Mouse (Mus musculus) forebrain, embryonic 11.5 days (tissue): Measurements from ENCODE around the gene Ccnjl. TPM values are rescaled to one million over a fixed set of nuclear protein-coding genes. Genes with fewer than 3 reads are reported as not detected.

Experiments
- ATAC-seq: fragments of 200-750 bp; cut with Nextera tagmentation; replicated peaks from 2 replicates; pipeline ENCODE4 v1.8.0; 2017; ENCODE audit warnings: moderate TSS enrichment; ENCODE audit not compliant: low FRiP score
- DNase-seq: peaks from one replicate; pipeline ENCODE4 v3.0.0-alpha.2; 2017; ENCODE audit warnings: low spot score
- H3K27ac ChIP-seq: fragments of 300-500 bp; sonication (generic); 2 replicates; pipeline ENCODE4 v1.5.1; 2014; ENCODE audit warnings: low read depth, low read length
- H3K27me3 ChIP-seq: fragments of 300-500 bp; sonication (generic); 2 replicates; pipeline ENCODE4 v1.6.1; 2014; ENCODE audit warnings: mild to moderate bottlenecking, low read length, mixed read lengths; ENCODE audit not compliant: control insufficient read depth, insufficient read depth
- H3K36me3 ChIP-seq: fragments of 300-500 bp; sonication (generic); 2 replicates; pipeline ENCODE4 v1.6.1; 2014; ENCODE audit warnings: mild to moderate bottlenecking, low read length, moderate library complexity, mixed read lengths; ENCODE audit not compliant: control insufficient read depth, insufficient read depth
- H3K4me1 ChIP-seq: fragments of 300-500 bp; sonication (generic); replicated peaks from 2 replicates; pipeline ENCODE4 v1.6.1; 2014; ENCODE audit warnings: low read length, mixed read lengths; ENCODE audit not compliant: control insufficient read depth, insufficient read depth
- H3K4me2 ChIP-seq: fragments of 300-500 bp; sonication (generic); 2 replicates; pipeline ENCODE4 v1.6.1; 2014; ENCODE audit warnings: low read depth, mild to moderate bottlenecking, low read length, moderate library complexity, mixed read lengths; ENCODE audit not compliant: severe bottlenecking
- H3K4me3 ChIP-seq: fragments of 300-500 bp; sonication (generic); 2 replicates; pipeline ENCODE4 v1.5.1; 2014; ENCODE audit warnings: low read depth, low read length
- H3K9ac ChIP-seq: fragments of 300-500 bp; sonication (generic); 2 replicates; pipeline ENCODE4 v1.6.1; 2014; ENCODE audit warnings: low read length
- H3K9me3 ChIP-seq: fragments of 300-500 bp; sonication (generic); 2 replicates; pipeline ENCODE4 v1.6.1; 2016; ENCODE audit warnings: low read length, mixed read lengths; ENCODE audit not compliant: control insufficient read depth
- WGBS: fragments of 180-500 bp; shearing (Covaris S2); extraction: QIAGEN DNeasy Blood & Tissue Kit; methylation state at CpG from one replicate; pipeline ENCODE4 v1.1.7; 2014; 5-methylcytosine and 5-hydroxymethylcytosine counted together
- polyA plus RNA-seq: library from polyadenylated mRNA; unstranded; fragments of >200 nt; fragmentation: Nextera tagmentation; extraction: Ambion mirVana; gene quantifications from 2 replicates; pipeline ENCODE4 v1.2.1, GENCODE M21; 2014

Ccnjl gene
- polyA plus RNA-seq, 1 experiment from 2014 or later = 30.7 TPM

GRCm38 (mm10) chr11:43549701-43550100, 21.1 kb downstream of the Ccnjl start:
- 53% methylated on average over 11 of the region's 11 CpGs for WGBS
- H3K27ac ChIP-seq = no peak overlapping the region

GRCm38 (mm10) chr11:43551756-43552155, 23.2 kb downstream of the Ccnjl start:
- H3K36me3 ChIP-seq = no peaks in the 10 kb centered on the region
- H3K4me2 ChIP-seq = no peak overlapping the region
- H3K27ac ChIP-seq = no peak overlapping the region
- peaks cover 17% of the 10 kb centered on the region for H3K4me1 ChIP-seq
- H3K9ac ChIP-seq = no peak overlapping the region
- no peak for ATAC-seq
- 87% methylated on average over 3 of the region's 3 CpGs for whole genome bisulfite sequencing
- no peaks in the 10 kb centered on the region for H3K9me3 ChIP-seq
- no peak overlapping the region for H3K4me3 ChIP-seq
- H3K27me3 ChIP-seq = no peaks in the 10 kb centered on the region
- DNase-seq = no peak

More at GRCm38 (mm10) chr11:43549701-43550100, 21.1 kb downstream of the Ccnjl start:
- Histone ChIP-seq H3K27me3 (no peaks in the 10 kb centered on the region), H3K9ac (no peak overlapping the region), H3K4me2 (no peak overlapping the region), H3K9me3 (no peaks in the 10 kb centered on the region), H3K36me3 (no peaks in the 10 kb centered on the region), H3K4me3 (no peak overlapping the region), H3K4me1 (peaks cover 22% of the 10 kb centered on the region)
- ATAC-seq (no peak), DNase-seq (no peak)

GRCm38 (mm10) chr11:43552675-43553074, 24.1 kb downstream of the Ccnjl start:
- Histone ChIP-seq H3K36me3 (no peaks in the 10 kb centered on the region; the same call in 1 of the 2 replicates), H3K27ac (no peak overlapping the region)
- no peak for DNase-seq

GRCm38 (mm10) chr11:43556538-43556937, 28.0 kb downstream of the Ccnjl start:
- no peaks in the 10 kb centered on the region for H3K27me3 ChIP-seq
- ATAC-seq (no peak), DNase-seq (no peak)
- H3K4me3 ChIP-seq = no peak overlapping the region
- H3K36me3 ChIP-seq = no peaks in the 10 kb centered on the region; the same call in 1 of the 2 replicates
- peaks cover 5% of the 10 kb centered on the region for H3K4me1 ChIP-seq
- H3K27ac ChIP-seq = no peak overlapping the region
- WGBS = 91% methylated on average over 11 of the region's 11 CpGs
- H3K9ac ChIP-seq = no peak overlapping the region
- no peaks in the 10 kb centered on the region for H3K9me3 ChIP-seq
- H3K4me2 ChIP-seq = no peak overlapping the region

More at GRCm38 (mm10) chr11:43552675-43553074, 24.1 kb downstream of the Ccnjl start:
- Histone ChIP-seq H3K27me3 (no peaks in the 10 kb centered on the region), H3K4me1 (peaks cover 15% of the 10 kb centered on the region), H3K9me3 (no peaks in the 10 kb centered on the region), H3K9ac (no peak overlapping the region), H3K4me2 (no peak overlapping the region), H3K4me3 (no peak overlapping the region)
- 78% methylated on average over 6 of the region's 6 CpGs for WGBS
- 0 out of 2 replicates have a peak, but pooled peaks have one; percentile 20 for ATAC-seq

GRCm38 (mm10) chr11:43559515-43560292, 31.1 kb downstream of the Ccnjl start:
- peak overlapping the region; percentile 48; the same call in 1 of the 2 replicates for H3K27ac ChIP-seq
- H3K27me3 ChIP-seq = no peaks in the 10 kb centered on the region
- whole genome bisulfite sequencing = 9% methylated on average over 5 of the region's 6 CpGs
- no peaks in the 10 kb centered on the region; the same call in 1 of the 2 replicates for H3K36me3 ChIP-seq
- no peak overlapping the region for H3K4me2 ChIP-seq
- no peaks in the 10 kb centered on the region for H3K9me3 ChIP-seq
- H3K4me1 ChIP-seq = peaks cover 5% of the 10 kb centered on the region
- no peak for DNase-seq
- H3K9ac ChIP-seq = no peak overlapping the region
- H3K4me3 ChIP-seq = no peak overlapping the region
- ATAC-seq = 0 out of 2 replicates have a peak, but pooled peaks have one; percentile 20

- H3K4me2 ChIP-seq = no peak overlapping the region
- H3K4me3 ChIP-seq = no peak overlapping the region
- no peak overlapping the region for H3K27ac ChIP-seq
- WGBS = 58% methylated on average over 10 of the region's 10 CpGs
- H3K4me1 ChIP-seq = peaks cover 15% of the 10 kb centered on the region
- ATAC-seq (0 out of 2 replicates have a peak, but pooled peaks have one; percentile 34), DNase-seq (no peak)
- H3K27me3 ChIP-seq = no peaks in the 10 kb centered on the region
- H3K36me3 ChIP-seq = no peaks in the 10 kb centered on the region
- no peaks in the 10 kb centered on the region for H3K9me3 ChIP-seq
- no peak overlapping the region; the same call in 1 of the 2 replicates for H3K9ac ChIP-seq
Observed at GRCm38 (mm10) chr11:43563654-43564244, 35.2 kb downstream of the Ccnjl start.

GRCm38 (mm10) chr11:43565414-43565813, 36.8 kb downstream of the Ccnjl start:
- WGBS = 21% methylated on average over 2 of the region's 2 CpGs
- H3K4me3 ChIP-seq = no peak overlapping the region
- no peak overlapping the region for H3K9ac ChIP-seq
- no peak overlapping the region for H3K4me2 ChIP-seq
- no peaks in the 10 kb centered on the region for H3K9me3 ChIP-seq
- no peaks in the 10 kb centered on the region for H3K36me3 ChIP-seq
- ATAC-seq = peak; percentile 6; the same call in 1 of the 2 replicates
- no peak for DNase-seq
- H3K4me1 ChIP-seq = peaks cover 11% of the 10 kb centered on the region; the same call in 1 of the 2 replicates
- no peak overlapping the region for H3K27ac ChIP-seq
- no peaks in the 10 kb centered on the region for H3K27me3 ChIP-seq

GRCm38 (mm10) chr11:43565852-43566251, 37.3 kb downstream of the Ccnjl start:
- H3K36me3 ChIP-seq = no peaks in the 10 kb centered on the region
- no peak overlapping the region for H3K9ac ChIP-seq

More at GRCm38 (mm10) chr11:43565852-43566251, 37.3 kb downstream of the Ccnjl start:
- H3K27ac ChIP-seq = peak overlapping the region; percentile 54; the same call in 1 of the 2 replicates
- no peaks in the 10 kb centered on the region for H3K9me3 ChIP-seq
- peaks cover 11% of the 10 kb centered on the region; the same call in 1 of the 2 replicates for H3K4me1 ChIP-seq
- no peak overlapping the region for H3K4me2 ChIP-seq
- H3K4me3 ChIP-seq = no peak overlapping the region
- no peaks in the 10 kb centered on the region for H3K27me3 ChIP-seq
- DNase-seq (peak; percentile 67), ATAC-seq (peak; percentile 67)
- WGBS = 2% methylated on average over 8 of the region's 8 CpGs
